ENCODE assay signal across 13 mouse cellular contexts in genomic region chr9:101733611-101734225, GRCm38 (mm10).
DNase-seq lines count a peak whose midpoint lies in the region; ATAC-seq lines count a peak whose summit lies in the region.
"Had no signal": no experiment of that assay in that cellular context is flagged by ENCODE, and none has a peak within 500 bp of the region (broad histone marks: within the 10 kb centered on the region; RNA-seq: fewer than 3 reads in every experiment).

No protein-coding gene starts in this region.

- peaks cover 9% of the 10 kb centered on the region for H3K4me1 ChIP-seq in forebrain, embryonic 12.5 days
- 0 out of 2 replicates have a peak, but pooled peaks cover 3% of the 10 kb centered on the region for H3K4me1 ChIP-seq in forebrain, embryonic 13.5 days
- H3K4me1 ChIP-seq in hindbrain, embryonic 15.5 days (replicated peaks) = peaks cover 11% of the 10 kb centered on the region
- H3K4me1 ChIP-seq in midbrain, embryonic 14.5 days (ENCODE audit: control insufficient read depth, insufficient read depth, low read length) = peaks cover 7% of the 10 kb centered on the region

- no peaks in the 10 kb centered on the region for H3K36me3 ChIP-seq in forebrain, embryonic 12.5 days (replicated peaks)
- H3K36me3 ChIP-seq in forebrain, embryonic 13.5 days (ENCODE audit: poor library complexity, severe bottlenecking) = no peaks in the 10 kb centered on the region
- H3K36me3 ChIP-seq in hindbrain, embryonic 15.5 days = no peaks in the 10 kb centered on the region
- H3K36me3 ChIP-seq in midbrain, embryonic 14.5 days (ENCODE audit: control insufficient read depth, insufficient read depth, low read length) = no peaks in the 10 kb centered on the region

- H3K9me3 ChIP-seq in forebrain, embryonic 12.5 days = no peaks in the 10 kb centered on the region
- no peaks in the 10 kb centered on the region for H3K9me3 ChIP-seq in forebrain, embryonic 13.5 days (replicated peaks)
- H3K9me3 ChIP-seq in hindbrain, embryonic 15.5 days = no peaks in the 10 kb centered on the region
- no peaks in the 10 kb centered on the region for H3K9me3 ChIP-seq in midbrain, embryonic 14.5 days (ENCODE audit: control insufficient read depth, low read length)

- no peak overlapping the region for H3K9ac ChIP-seq in forebrain, embryonic 12.5 days
- H3K9ac ChIP-seq in forebrain, embryonic 13.5 days = no peak overlapping the region
- no peak overlapping the region for H3K9ac ChIP-seq in hindbrain, embryonic 15.5 days
- H3K9ac ChIP-seq in midbrain, embryonic 14.5 days (replicated peaks; ENCODE audit: low read length) = no peak overlapping the region

- ATAC-seq in forebrain, embryonic 12.5 days (ENCODE audit: low FRiP score) = peak; percentile 53; the same call in 1 of the 2 replicates
- ATAC-seq in forebrain, embryonic 13.5 days = no peak; the same call in 1 of the 2 replicates
- ATAC-seq in hindbrain, embryonic 15.5 days (ENCODE audit: low FRiP score, low read depth) = 0 out of 2 replicates have a peak, but pooled peaks have one; percentile 73
- ATAC-seq in midbrain, embryonic 14.5 days (ENCODE audit: low FRiP score, low TSS enrichment) = no peak; the same call in 1 of the 2 replicates
- ATAC-seq: lung, postnatal 0 days had no signal

- 72% methylated on average over 14 of the region's 14 CpGs for WGBS in forebrain, embryonic 12.5 days
- WGBS in forebrain, embryonic 13.5 days = 57% methylated on average over 14 of the region's 14 CpGs
- WGBS in hindbrain, embryonic 15.5 days = 25% methylated on average over 14 of the region's 14 CpGs
- WGBS in midbrain, embryonic 14.5 days = 32% methylated on average over 14 of the region's 14 CpGs

- no peaks in the 10 kb centered on the region for H3K27me3 ChIP-seq in forebrain, embryonic 12.5 days
- H3K27me3 ChIP-seq in forebrain, embryonic 13.5 days = no peaks in the 10 kb centered on the region
- H3K27me3 ChIP-seq in hindbrain, embryonic 15.5 days = no peaks in the 10 kb centered on the region
- H3K27me3 ChIP-seq in midbrain, embryonic 14.5 days (ENCODE audit: control insufficient read depth, insufficient read depth, low read length) = no peaks in the 10 kb centered on the region

- peak; percentile 34 for DNase-seq in embryo, embryonic 10.5 days (ENCODE audit: low spot score)
- peak; percentile 58 for DNase-seq in midbrain, embryonic 14.5 days
- no peak for DNase-seq in adrenal gland, postnatal 14 days
- DNase-seq in layer of hippocampus, postnatal 10 days (ENCODE audit: low spot score in 2 of 2) = no peak
- no peak for DNase-seq in spleen, adult 12 weeks (ENCODE audit: low spot score)
- DNase-seq: gastrocnemius, adult 2 months; heart, adult 2 months; heart, postnatal 14 days; kidney, adult 8-10 months had no signal

- H3K4me3 ChIP-seq in forebrain, embryonic 12.5 days (replicated peaks) = no peak overlapping the region
- H3K4me3 ChIP-seq in forebrain, embryonic 13.5 days = no peak overlapping the region
- no peak overlapping the region for H3K4me3 ChIP-seq in hindbrain, embryonic 15.5 days
- no peak overlapping the region for H3K4me3 ChIP-seq in midbrain, embryonic 14.5 days (replicated peaks; ENCODE audit: low read depth, low read length)
- H3K4me3 ChIP-seq: gastrocnemius, adult 2 months; heart, adult 2 months had no signal

- H3K27ac ChIP-seq in forebrain, embryonic 12.5 days = peak overlapping the region; percentile 19; the same call in 1 of the 2 replicates
- H3K27ac ChIP-seq in forebrain, embryonic 13.5 days = no peak overlapping the region
- no peak overlapping the region for H3K27ac ChIP-seq in hindbrain, embryonic 15.5 days (replicated peaks)
- 0 out of 2 replicates have a peak overlapping the region, but pooled peaks have one; percentile 26 for H3K27ac ChIP-seq in midbrain, embryonic 14.5 days (replicated peaks; ENCODE audit: low read depth, low read length)
- H3K27ac ChIP-seq: gastrocnemius, adult 2 months; heart, adult 2 months had no signal

- no peak overlapping the region for H3K4me2 ChIP-seq in forebrain, embryonic 12.5 days
- H3K4me2 ChIP-seq in forebrain, embryonic 13.5 days = no peak overlapping the region
- no peak overlapping the region for H3K4me2 ChIP-seq in hindbrain, embryonic 15.5 days
- H3K4me2 ChIP-seq in midbrain, embryonic 14.5 days (ENCODE audit: low read length) = no peak overlapping the region

Comparison
In these comparisons a context has a peak if more than half of its experiments do, and no peak if none do; other contexts are left out.
1. ATAC-seq: peak in forebrain, embryonic 12.5 days (single experiment) and hindbrain, embryonic 15.5 days (single experiment); none in forebrain, embryonic 13.5 days (single experiment) and midbrain, embryonic 14.5 days (single experiment).
2. H3K27ac ChIP-seq: peak in forebrain, embryonic 12.5 days (single experiment) and midbrain, embryonic 14.5 days (single experiment); none in forebrain, embryonic 13.5 days (single experiment) and hindbrain, embryonic 15.5 days (single experiment).
3. DNase-seq: peak in embryo, embryonic 10.5 days (single experiment) and midbrain, embryonic 14.5 days (single experiment); none in adrenal gland, postnatal 14 days (single experiment), layer of hippocampus, postnatal 10 days (0 of 2) and spleen, adult 12 weeks (single experiment).